Mouse (Mus musculus) liver, embryonic 12.5 days (tissue): Measurements from ENCODE around the gene 4930579F01Rik. TPM values are rescaled to one million over a fixed set of nuclear protein-coding genes. Genes with fewer than 3 reads are reported as not detected.
"Not testable (repeated sequence)": the region's sequence is repeated elsewhere in the genome, so short reads cannot be mapped to it uniquely, and the experiment has no call there.

Experiments
- ATAC-seq: fragments of 200-750 bp; cut with Nextera tagmentation; 2 replicates; pipeline ENCODE4 v1.8.0; 2017; ENCODE audit warnings: moderate number of reproducible peaks, mild to moderate bottlenecking, moderate library complexity
- H3K27ac ChIP-seq: fragments of 300-500 bp; sonication (generic); 2 replicates; pipeline ENCODE4 v1.5.1; 2016; ENCODE audit warnings: mild to moderate bottlenecking
- H3K27me3 ChIP-seq: fragments of 300-500 bp; sonication (generic); replicated peaks from 2 replicates; pipeline ENCODE4 v1.6.1; 2016; ENCODE audit warnings: mild to moderate bottlenecking, moderate library complexity
- H3K36me3 ChIP-seq: fragments of 300-500 bp; sonication (generic); 2 replicates; pipeline ENCODE4 v1.6.1; 2016; ENCODE audit warnings: mild to moderate bottlenecking, moderate library complexity
- H3K4me1 ChIP-seq: fragments of 300-500 bp; sonication (generic); 2 replicates; pipeline ENCODE4 v1.6.1; 2016
- H3K4me2 ChIP-seq: fragments of 300-500 bp; sonication (generic); 2 replicates; pipeline ENCODE4 v1.6.1; 2016; ENCODE audit warnings: mild to moderate bottlenecking, moderate library complexity
- H3K4me3 ChIP-seq: fragments of 300-500 bp; sonication (generic); 2 replicates; pipeline ENCODE4 v1.5.1; 2016; ENCODE audit warnings: mild to moderate bottlenecking, moderate library complexity
- H3K9ac ChIP-seq: fragments of 300-500 bp; sonication (generic); 2 replicates; pipeline ENCODE4 v1.6.1; 2016; ENCODE audit warnings: mild to moderate bottlenecking, moderate library complexity
- H3K9me3 ChIP-seq: fragments of 300-500 bp; sonication (generic); replicated peaks from 2 replicates; pipeline ENCODE4 v1.6.1; 2016; ENCODE audit warnings: mild to moderate bottlenecking, moderate library complexity
- WGBS: fragments of 180-500 bp; shearing (Covaris S2); methylation state at CpG from one replicate; pipeline ENCODE4 v1.1.7; 2016; ENCODE audit not compliant: insufficient replicate concordance; 5-methylcytosine and 5-hydroxymethylcytosine counted together
- polyA plus RNA-seq: library from polyadenylated mRNA; unstranded; fragments of >200 nt; fragmentation: Nextera tagmentation; extraction: Ambion mirVana; gene quantifications from 2 replicates; pipeline ENCODE4 v1.2.1, GENCODE M21; 2016

Gene 4930579F01Rik
- polyA plus RNA-seq, 1 experiment from 2014 or later, result not detected

- H3K9ac ChIP-seq, result peak overlapping the region; percentile 82
- H3K27me3 ChIP-seq, result no peaks in the 10 kb centered on the region
- H3K4me1 ChIP-seq, result peaks cover 4% of the 10 kb centered on the region
- 74% methylated on average over 4 of the region's 4 CpGs for WGBS
- no peak for ATAC-seq
- H3K9me3 ChIP-seq, result no peaks in the 10 kb centered on the region
- H3K4me2 ChIP-seq, result peak overlapping the region; percentile 83
- H3K27ac ChIP-seq, result peak overlapping the region; percentile 54; the same call in 1 of the 2 replicates
- H3K36me3 ChIP-seq, result no peaks in the 10 kb centered on the region
- peak overlapping the region; percentile 37 for H3K4me3 ChIP-seq
Observed at GRCm38 (mm10) chr3:138142052-138142732, 51.4 kb downstream of the 4930579F01Rik start.

- Histone ChIP-seq H3K4me3 (no peak overlapping the region), H3K27ac (no peak overlapping the region), H3K27me3 (no peaks in the 10 kb centered on the region), H3K4me1 (peaks cover 4% of the 10 kb centered on the region), H3K4me2 (no peak overlapping the region), H3K36me3 (no peaks in the 10 kb centered on the region), H3K9me3 (no peaks in the 10 kb centered on the region), H3K9ac (no peak overlapping the region)
- no peak for ATAC-seq
- WGBS, result 66% methylated on average over 6 of the region's 6 CpGs
Observed at GRCm38 (mm10) chr3:138139663-138140062, 54.0 kb downstream of the 4930579F01Rik start.

- not testable (repeated sequence) for ATAC-seq, H3K27ac ChIP-seq
Observed at GRCm38 (mm10) chr3:138138146-138138545, 55.5 kb downstream of the 4930579F01Rik start.

GRCm38 (mm10) chr3:138134528-138134927, 59.1 kb downstream of the 4930579F01Rik start:
- Histone ChIP-seq H3K9ac (no peak overlapping the region), H3K4me3 (no peak overlapping the region), H3K27ac (no peak overlapping the region), H3K36me3 (no peaks in the 10 kb centered on the region), H3K4me2 (no peak overlapping the region), H3K27me3 (no peaks in the 10 kb centered on the region), H3K9me3 (no peaks in the 10 kb centered on the region), H3K4me1 (no peaks in the 10 kb centered on the region)
- WGBS, result 61% methylated on average over 1 of the region's 1 CpGs
- no peak for ATAC-seq

More at GRCm38 (mm10) chr3:138138146-138138545, 55.5 kb downstream of the 4930579F01Rik start:
- WGBS, result 90% methylated on average over 13 of the region's 13 CpGs
- H3K4me3 ChIP-seq, H3K27me3 ChIP-seq, H3K9ac ChIP-seq, H3K4me1 ChIP-seq, H3K4me2 ChIP-seq, H3K9me3 ChIP-seq, H3K36me3 ChIP-seq: not testable (repeated sequence)

- ATAC-seq, result no peak
- Histone ChIP-seq H3K9me3 (no peaks in the 10 kb centered on the region), H3K4me2 (no peak overlapping the region)
Observed at GRCm38 (mm10) chr3:138133916-138134315, 59.7 kb downstream of the 4930579F01Rik start.

GRCm38 (mm10) chr3:138133463-138133862, 60.2 kb downstream of the 4930579F01Rik start:
- no peak overlapping the region for H3K4me3 ChIP-seq
- H3K36me3 ChIP-seq, result no peaks in the 10 kb centered on the region
- ATAC-seq, result no peak
- WGBS, result 76% methylated on average over 8 of the region's 8 CpGs
- no peak overlapping the region for H3K4me2 ChIP-seq
- no peak overlapping the region for H3K27ac ChIP-seq
- H3K9me3 ChIP-seq, result no peaks in the 10 kb centered on the region
- H3K27me3 ChIP-seq, result no peaks in the 10 kb centered on the region
- H3K9ac ChIP-seq, result no peak overlapping the region
- peaks cover 4% of the 10 kb centered on the region for H3K4me1 ChIP-seq

More at GRCm38 (mm10) chr3:138133916-138134315, 59.7 kb downstream of the 4930579F01Rik start:
- WGBS, result 70% methylated on average over 11 of the region's 11 CpGs
- H3K36me3 ChIP-seq, result no peaks in the 10 kb centered on the region
- no peak overlapping the region for H3K9ac ChIP-seq
- peaks cover 4% of the 10 kb centered on the region for H3K4me1 ChIP-seq
- H3K27me3 ChIP-seq, result no peaks in the 10 kb centered on the region
- H3K4me3 ChIP-seq, result no peak overlapping the region
- no peak overlapping the region for H3K27ac ChIP-seq

GRCm38 (mm10) chr3:138131168-138131567, 62.5 kb downstream of the 4930579F01Rik start:
- WGBS, result 53% methylated on average over 9 of the region's 9 CpGs
- Histone ChIP-seq H3K4me1 (peaks cover 13% of the 10 kb centered on the region), H3K27ac (0 out of 2 replicates have a peak overlapping the region, but pooled peaks have one; percentile 40), H3K27me3 (no peaks in the 10 kb centered on the region), H3K4me3 (peak overlapping the region; percentile 38), H3K4me2 (no peak overlapping the region), H3K9me3 (no peaks in the 10 kb centered on the region), H3K36me3 (no peaks in the 10 kb centered on the region), H3K9ac (no peak overlapping the region)
- peak; percentile 75; the same call in 1 of the 2 replicates for ATAC-seq

GRCm38 (mm10) chr3:138130692-138131091, 62.9 kb downstream of the 4930579F01Rik start:
- Histone ChIP-seq H3K9me3 (no peaks in the 10 kb centered on the region), H3K9ac (peak overlapping the region; percentile 44; the same call in 1 of the 2 replicates), H3K4me3 (peak overlapping the region; percentile 38), H3K4me2 (no peak overlapping the region), H3K36me3 (no peaks in the 10 kb centered on the region), H3K27me3 (no peaks in the 10 kb centered on the region), H3K27ac (0 out of 2 replicates have a peak overlapping the region, but pooled peaks have one; percentile 40), H3K4me1 (peaks cover 13% of the 10 kb centered on the region)
- ATAC-seq, result no peak
- 66% methylated on average over 1 of the region's 1 CpGs for WGBS

- no peak overlapping the region for H3K27ac ChIP-seq
- peak overlapping the region; percentile 30 for H3K4me2 ChIP-seq
- H3K9me3 ChIP-seq, result no peaks in the 10 kb centered on the region
- no peak for ATAC-seq
- H3K4me3 ChIP-seq, result no peak overlapping the region
- peaks cover 13% of the 10 kb centered on the region for H3K4me1 ChIP-seq
- no peaks in the 10 kb centered on the region for H3K36me3 ChIP-seq
- H3K9ac ChIP-seq, result no peak overlapping the region
- 67% methylated on average over 6 of the region's 6 CpGs for WGBS
- no peaks in the 10 kb centered on the region for H3K27me3 ChIP-seq
Observed at GRCm38 (mm10) chr3:138129110-138129509, 64.5 kb downstream of the 4930579F01Rik start.

- Histone ChIP-seq H3K36me3 (0 out of 2 replicates have a peak, but pooled peaks cover 2% of the 10 kb centered on the region), H3K27me3 (no peaks in the 10 kb centered on the region), H3K4me1 (peaks cover 9% of the 10 kb centered on the region; the same call in 1 of the 2 replicates), H3K27ac (no peak overlapping the region), H3K9me3 (no peaks in the 10 kb centered on the region), H3K4me3 (no peak overlapping the region), H3K4me2 (no peak overlapping the region), H3K9ac (no peak overlapping the region)
- ATAC-seq, result no peak
- 75% methylated on average over 10 of the region's 10 CpGs for WGBS
Observed at GRCm38 (mm10) chr3:138123842-138124241, 69.8 kb downstream of the 4930579F01Rik start.

GRCm38 (mm10) chr3:138121461-138121860, 72.2 kb downstream of the 4930579F01Rik start:
- no peak for ATAC-seq
- Histone ChIP-seq H3K27me3 (no peaks in the 10 kb centered on the region), H3K27ac (no peak overlapping the region), H3K4me2 (no peak overlapping the region), H3K4me3 (no peak overlapping the region), H3K9me3 (no peaks in the 10 kb centered on the region), H3K4me1 (no peaks in the 10 kb centered on the region), H3K9ac (no peak overlapping the region), H3K36me3 (0 out of 2 replicates have a peak, but pooled peaks cover 3% of the 10 kb centered on the region)
- WGBS, result 82% methylated on average over 2 of the region's 2 CpGs

GRCm38 (mm10) chr3:138119444-138120105, 74.0 kb downstream of the 4930579F01Rik start:
- Histone ChIP-seq H3K9me3 (no peaks in the 10 kb centered on the region), H3K27ac (no peak overlapping the region), H3K9ac (no peak overlapping the region), H3K27me3 (no peaks in the 10 kb centered on the region), H3K4me3 (no peak overlapping the region), H3K36me3 (0 out of 2 replicates have a peak, but pooled peaks cover 3% of the 10 kb centered on the region), H3K4me2 (no peak overlapping the region), H3K4me1 (no peaks in the 10 kb centered on the region)
- no peak for ATAC-seq
- WGBS, result 83% methylated on average over 16 of the region's 16 CpGs
